Mouse (Mus musculus): ENCODE data around the gene Capzb.

The Capzb gene

GRCm38 (mm10) chr4:139310899-139311701 lies 118.4 kb downstream of the Capzb start:
- DNase-seq, result no peak

GRCm38 (mm10) chr4:139311707-139312106 lies 119.0 kb downstream of the Capzb start:
- DNase-seq, result no peak

- DNase-seq, result peak; percentile 61
These were observed 119.9 kb downstream of the Capzb start for GRCm38 (mm10) chr4:139312632-139313031.

GRCm38 (mm10) chr4:139318449-139318848 lies 125.8 kb downstream of the Capzb start:
- DNase-seq, result no peak

- DNase-seq, result no peak
These were observed 127.0 kb downstream of the Capzb start for GRCm38 (mm10) chr4:139319740-139320139.

GRCm38 (mm10) chr4:139330605-139331004 lies 137.9 kb downstream of the Capzb start:
- DNase-seq, result peak; percentile 90

- no peak for DNase-seq
These were observed 142.1 kb downstream of the Capzb start for GRCm38 (mm10) chr4:139334631-139335295.

GRCm38 (mm10) chr4:139335507-139335906 lies 142.8 kb downstream of the Capzb start:
- DNase-seq, result no peak

- peak; percentile 85 for DNase-seq
These were observed 144.3 kb downstream of the Capzb start for GRCm38 (mm10) chr4:139336822-139337483.

- no peak for DNase-seq
These were observed 145.4 kb downstream of the Capzb start for GRCm38 (mm10) chr4:139338145-139338544.

GRCm38 (mm10) chr4:139340835-139341234 lies 148.1 kb downstream of the Capzb start:
- no peak for DNase-seq

Data from thymus, postnatal 14 days (tissue).